Mouse (Mus musculus) G1E (cell line): ENCODE results near the gene Smg6.

Source experiments
- CTCF ChIP-seq: IDR thresholded peaks from 2 replicates; pipeline ENCODE4 v1.5.1; 2012; ENCODE audit warnings: low read depth, low read length, inconsistent platforms, mixed read lengths
- GATA1 ChIP-seq: IDR thresholded peaks from 2 replicates; pipeline ENCODE4 v1.6.1; 2012; ENCODE audit warnings: borderline replicate concordance, low read length, inconsistent platforms, mixed read lengths
- GATA2 ChIP-seq: IDR thresholded peaks from 2 replicates; pipeline ENCODE4 v1.6.1; 2012; ENCODE audit warnings: low read depth, low read length, inconsistent platforms, borderline replicate concordance
- POLR2AphosphoS5 ChIP-seq: IDR thresholded peaks from 2 replicates; pipeline ENCODE4 v1.6.1; 2012; ENCODE audit warnings: low read depth, low read length, inconsistent platforms; ENCODE audit not compliant: insufficient replicate concordance
- TAL1 ChIP-seq: conservative IDR thresholded peaks from 2 replicates; pipeline ENCODE4 v1.6.1; 2012; ENCODE audit warnings: low read depth, low read length, inconsistent platforms, mixed read lengths

DNA sequence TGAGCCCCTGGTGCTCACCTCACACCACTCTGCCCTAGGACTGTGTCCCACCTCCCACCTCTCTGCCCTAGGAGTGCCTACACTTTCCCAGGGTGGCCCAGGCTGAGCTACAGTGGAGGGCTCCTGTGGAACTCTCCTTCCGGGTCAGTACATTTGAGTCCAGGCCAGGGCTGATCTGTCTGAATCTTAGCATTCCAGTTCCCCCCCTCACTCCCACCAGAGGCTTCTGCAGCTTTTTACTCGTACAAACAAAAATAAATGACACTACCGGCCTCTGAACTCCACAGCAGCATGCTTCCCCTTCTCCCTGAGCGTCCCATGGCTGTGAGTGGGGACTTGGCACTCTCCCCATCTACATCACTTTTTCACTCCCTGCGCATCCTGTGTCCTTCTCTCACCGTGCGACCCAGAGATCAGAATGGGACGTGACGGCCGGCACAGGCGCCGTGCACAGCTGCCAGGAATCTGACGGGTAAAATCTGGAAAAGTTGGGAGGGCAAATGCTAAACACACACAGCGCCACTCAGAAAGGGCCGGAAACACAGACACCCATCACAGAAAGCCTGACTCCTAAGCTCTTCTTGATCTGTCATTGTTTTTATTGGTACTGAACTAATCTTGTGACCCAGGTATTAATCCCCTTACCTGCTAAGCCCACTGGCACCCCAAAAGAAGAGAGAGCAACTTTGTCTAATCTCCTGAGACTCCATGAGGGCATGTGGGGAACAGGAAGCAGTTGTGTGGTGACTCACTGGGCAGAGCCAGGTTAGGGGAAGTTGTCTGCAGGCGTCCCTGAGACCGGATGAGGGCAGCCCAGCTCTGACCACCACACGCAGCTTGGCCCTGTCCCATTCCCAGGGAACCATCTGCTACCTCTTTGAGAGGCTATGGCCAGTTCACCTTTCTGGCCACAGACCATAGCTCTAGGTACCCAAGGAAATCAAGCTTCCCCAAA, 227.3 kb downstream of the Smg6 start:
- TF ChIP-seq CTCF (no peak), POLR2AphosphoS5 (no peak), GATA1 (no peak), TAL1 (no peak), GATA2 (no peak)
